Mouse (Mus musculus) limb, embryonic 11.5 days (tissue): Measurements from ENCODE around the gene Gmip. TPM values are rescaled to one million over a fixed set of nuclear protein-coding genes. Genes with fewer than 3 reads are reported as not detected.

ENCODE experiments used
- polyA plus RNA-seq: library from polyadenylated mRNA; unstranded; fragments of >200 nt; fragmentation: Nextera tagmentation; extraction: Ambion mirVana; gene quantifications from 2 replicates; pipeline ENCODE4 v1.2.1, GENCODE M21; 2014

Gmip gene
- polyA plus RNA-seq, 1 experiment from 2014 or later: 5.0 TPM

Other genes starting within 250 kb of the Gmip start
- 31.2 and 34.2 TPM in 2 replicates for gene Zfp868, start 183.1 kb upstream of the Gmip start, polyA plus RNA-seq
- gene Zfp964, start 154.2 kb upstream of the Gmip start, polyA plus RNA-seq: 2.2 and 2.7 TPM in 2 replicates
- gene Zfp869, start 98.0 kb upstream of the Gmip start, polyA plus RNA-seq: 36.5 and 37.0 TPM in 2 replicates
- 6.0 and 6.1 TPM in 2 replicates for gene Zfp963, start 58.7 kb upstream of the Gmip start, polyA plus RNA-seq
- 1.8 TPM in 1 of 2 replicates, not detected in the other for gene Gm20422, start 33.8 kb upstream of the Gmip start, polyA plus RNA-seq
- 48.8 and 51.8 TPM in 2 replicates for gene Atp13a1, start 17.5 kb upstream of the Gmip start, polyA plus RNA-seq
- 39.0 and 41.5 TPM in 2 replicates for gene Zfp866, start 17.5 kb upstream of the Gmip start, polyA plus RNA-seq
- gene Lpar2, start 13.8 kb downstream of the Gmip start, polyA plus RNA-seq: 2.1 and 2.3 TPM in 2 replicates
- 11.2 and 11.5 TPM in 2 replicates for gene Pbx4, start 23.8 kb downstream of the Gmip start, polyA plus RNA-seq
- gene Cilp2, start 79.0 kb downstream of the Gmip start, polyA plus RNA-seq: 0.28 and 0.35 TPM in 2 replicates
- 4.4 and 4.9 TPM in 2 replicates for gene Tssk6, start 93.5 kb downstream of the Gmip start, polyA plus RNA-seq
- gene Ndufa13, start 93.9 kb downstream of the Gmip start, polyA plus RNA-seq: 164 and 168 TPM in 2 replicates
- 2.5 and 4.3 TPM in 2 replicates for gene Yjefn3, start 94.0 kb downstream of the Gmip start, polyA plus RNA-seq
- 79.5 and 93.3 TPM in 2 replicates for gene Gatad2a, start 187.7 kb downstream of the Gmip start, polyA plus RNA-seq
- 52.5 and 58.3 TPM in 2 replicates for gene Mau2, start 234.1 kb downstream of the Gmip start, polyA plus RNA-seq
- 39.1 TPM in 2 replicates for gene Sugp1, start 234.1 kb downstream of the Gmip start, polyA plus RNA-seq